Mouse (Mus musculus) embryonic facial prominence, embryonic 14.5 days (tissue): ENCODE measurements around the gene Timm10b. TPM values are rescaled to one million over a fixed set of nuclear protein-coding genes. Genes with fewer than 3 reads are reported as not detected.

Experiments used
- ATAC-seq: fragments of 200-750 bp; cut with Nextera tagmentation; 2 replicates; pipeline ENCODE4 v1.8.0; 2017; ENCODE audit warnings: low read depth, moderate number of reproducible peaks, moderate TSS enrichment
- DNase-seq: peaks from one replicate; pipeline ENCODE4 v3.0.0-alpha.2; 2015; ENCODE audit warnings: low spot score
- H3K27ac ChIP-seq: fragments of 300-500 bp; sonication (generic); replicated peaks from 2 replicates; pipeline ENCODE4 v1.5.1; 2014; ENCODE audit warnings: low read depth, mild to moderate bottlenecking, low read length, moderate library complexity
- H3K27me3 ChIP-seq: fragments of 300-500 bp; sonication (generic); replicated peaks from 2 replicates; pipeline ENCODE4 v1.6.1; 2014; ENCODE audit warnings: low read length; ENCODE audit not compliant: control insufficient read depth, insufficient read depth
- H3K36me3 ChIP-seq: fragments of 300-500 bp; sonication (generic); 2 replicates; pipeline ENCODE4 v1.6.1; 2014; ENCODE audit warnings: low read length, mixed read lengths; ENCODE audit not compliant: control insufficient read depth, insufficient read depth
- H3K4me1 ChIP-seq: fragments of 300-500 bp; sonication (generic); 2 replicates; pipeline ENCODE4 v1.6.1; 2014; ENCODE audit warnings: antibody characterized with exemption, low read length; ENCODE audit not compliant: control insufficient read depth, insufficient read depth
- H3K4me2 ChIP-seq: fragments of 300-500 bp; sonication (generic); 2 replicates; pipeline ENCODE4 v1.6.1; 2014; ENCODE audit warnings: low read depth, mild to moderate bottlenecking, low read length, moderate library complexity, mixed read lengths
- H3K4me3 ChIP-seq: fragments of 300-500 bp; sonication (generic); 2 replicates; pipeline ENCODE4 v1.5.1; 2014; ENCODE audit warnings: low read depth, mild to moderate bottlenecking, low read length
- H3K9ac ChIP-seq: fragments of 300-500 bp; sonication (generic); 2 replicates; pipeline ENCODE4 v1.6.1; 2014; ENCODE audit warnings: low read depth, mild to moderate bottlenecking, low read length, moderate library complexity, mixed read lengths
- H3K9me3 ChIP-seq: fragments of 300-500 bp; sonication (generic); 2 replicates; pipeline ENCODE4 v1.6.1; 2016; ENCODE audit warnings: low read length; ENCODE audit not compliant: control insufficient read depth
- WGBS: fragments of 180-500 bp; shearing (Covaris S2); extraction: QIAGEN DNeasy Blood & Tissue Kit; methylation state at CpG from one replicate; pipeline ENCODE4 v1.1.7; 2014; 5-methylcytosine and 5-hydroxymethylcytosine counted together
- polyA plus RNA-seq: library from polyadenylated mRNA; unstranded; fragments of >200 nt; fragmentation: Nextera tagmentation; extraction: Ambion mirVana; gene quantifications from 2 replicates; pipeline ENCODE4 v1.2.1, GENCODE M21; 2014

Gene Timm10b
- polyA plus RNA-seq: 183 and 216 TPM in 2 replicates

- Histone ChIP-seq H3K27ac (peak within 1 kb of the TSS; percentile 88), H3K9ac (peak within 1 kb of the TSS; percentile 93), H3K27me3 (no peaks in the 10 kb centered on the region), H3K9me3 (no peaks in the 10 kb centered on the region), H3K4me2 (peak within 1 kb of the TSS; percentile 96), H3K4me1 (peaks cover 4% of the 10 kb centered on the region; the same call in 1 of the 2 replicates), H3K4me3 (peak within 1 kb of the TSS; percentile 92), H3K36me3 (peaks cover 50% of the 10 kb centered on the region)
- DNase-seq (no peak), ATAC-seq (0 out of 2 replicates have a peak, but pooled peaks have one; percentile 2)
- WGBS: 0% methylated on average over 2 of the region's 2 CpGs
These were observed at the start of gene Timm10b for GRCm38 (mm10) chr7:105639756-105640155. TSS of gene Timm10b (plus strand) at chr7:105640056.

- 21% methylated on average over 7 of the region's 7 CpGs for WGBS
- no peaks in the 10 kb centered on the region for H3K4me1 ChIP-seq
- ATAC-seq (no peak), DNase-seq (no peak)
- H3K27me3 ChIP-seq: no peaks in the 10 kb centered on the region
- H3K4me3 ChIP-seq: no peak overlapping the region
- H3K9me3 ChIP-seq: no peaks in the 10 kb centered on the region
- no peak overlapping the region for H3K9ac ChIP-seq
- H3K36me3 ChIP-seq: no peaks in the 10 kb centered on the region
- H3K27ac ChIP-seq: no peak overlapping the region
- no peak overlapping the region for H3K4me2 ChIP-seq
These were observed 49.8 kb upstream of the Timm10b start for GRCm38 (mm10) chr7:105590097-105590496.

GRCm38 (mm10) chr7:105602860-105603623 is 36.8 kb upstream of the Timm10b start:
- Histone ChIP-seq H3K27me3 (no peaks in the 10 kb centered on the region), H3K4me3 (no peak overlapping the region), H3K4me1 (no peaks in the 10 kb centered on the region), H3K4me2 (no peak overlapping the region), H3K9ac (no peak overlapping the region), H3K36me3 (no peaks in the 10 kb centered on the region), H3K9me3 (peaks cover 8% of the 10 kb centered on the region; the same call in 1 of the 2 replicates), H3K27ac (no peak overlapping the region)
- ATAC-seq: peak; percentile 65; the same call in 1 of the 2 replicates
- 29% methylated on average over 9 of the region's 9 CpGs for WGBS
- peak; percentile 55 for DNase-seq

- WGBS: 82% methylated on average over 3 of the region's 3 CpGs
- Histone ChIP-seq H3K4me1 (no peaks in the 10 kb centered on the region), H3K4me2 (no peak overlapping the region), H3K36me3 (peaks cover 38% of the 10 kb centered on the region), H3K9me3 (peaks cover 8% of the 10 kb centered on the region; the same call in 1 of the 2 replicates), H3K9ac (no peak overlapping the region), H3K27ac (no peak overlapping the region), H3K27me3 (no peaks in the 10 kb centered on the region), H3K4me3 (no peak overlapping the region)
- DNase-seq (no peak), ATAC-seq (no peak)
These were observed 31.4 kb upstream of the Timm10b start for GRCm38 (mm10) chr7:105608467-105608866.

- Histone ChIP-seq H3K4me1 (no peaks in the 10 kb centered on the region), H3K27ac (no peak overlapping the region), H3K9ac (no peak overlapping the region), H3K4me3 (no peak overlapping the region), H3K4me2 (no peak overlapping the region), H3K9me3 (no peaks in the 10 kb centered on the region), H3K36me3 (peaks cover 69% of the 10 kb centered on the region), H3K27me3 (no peaks in the 10 kb centered on the region)
- DNase-seq (no peak), ATAC-seq (no peak)
- 84% methylated on average over 1 of the region's 1 CpGs for WGBS
These were observed 28.1 kb upstream of the Timm10b start for GRCm38 (mm10) chr7:105611767-105612166.

- 74% methylated on average over 1 of the region's 1 CpGs for WGBS
- Histone ChIP-seq H3K9me3 (no peaks in the 10 kb centered on the region), H3K27ac (no peak overlapping the region), H3K4me2 (no peak overlapping the region), H3K36me3 (peaks cover 95% of the 10 kb centered on the region), H3K4me3 (no peak overlapping the region), H3K27me3 (no peaks in the 10 kb centered on the region), H3K9ac (no peak overlapping the region), H3K4me1 (no peaks in the 10 kb centered on the region)
- DNase-seq: no peak
- no peak for ATAC-seq
These were observed 25.5 kb upstream of the Timm10b start for GRCm38 (mm10) chr7:105614400-105614799.

- Histone ChIP-seq H3K27me3 (no peaks in the 10 kb centered on the region), H3K4me1 (no peaks in the 10 kb centered on the region), H3K27ac (no peak overlapping the region), H3K4me3 (no peak overlapping the region), H3K9ac (no peak overlapping the region), H3K36me3 (peaks cover 94% of the 10 kb centered on the region), H3K4me2 (no peak overlapping the region), H3K9me3 (no peaks in the 10 kb centered on the region)
- DNase-seq: no peak
- WGBS: 91% methylated on average over 1 of the region's 1 CpGs
- no peak for ATAC-seq
These were observed 24.1 kb upstream of the Timm10b start for GRCm38 (mm10) chr7:105615720-105616119.

GRCm38 (mm10) chr7:105616561-105616960 is 23.3 kb upstream of the Timm10b start:
- H3K4me3 ChIP-seq: no peak overlapping the region
- DNase-seq (no peak), ATAC-seq (no peak)
- no peak overlapping the region for H3K9ac ChIP-seq
- H3K4me2 ChIP-seq: no peak overlapping the region
- H3K4me1 ChIP-seq: no peaks in the 10 kb centered on the region
- H3K36me3 ChIP-seq: peaks cover 86% of the 10 kb centered on the region
- H3K27ac ChIP-seq: no peak overlapping the region
- 85% methylated on average over 6 of the region's 6 CpGs for WGBS
- no peaks in the 10 kb centered on the region for H3K9me3 ChIP-seq
- no peaks in the 10 kb centered on the region for H3K27me3 ChIP-seq

- no peak overlapping the region for H3K4me2 ChIP-seq
- H3K4me3 ChIP-seq: no peak overlapping the region
- no peaks in the 10 kb centered on the region for H3K4me1 ChIP-seq
- no peaks in the 10 kb centered on the region for H3K9me3 ChIP-seq
- H3K27me3 ChIP-seq: no peaks in the 10 kb centered on the region
- H3K9ac ChIP-seq: no peak overlapping the region
- no peak overlapping the region for H3K27ac ChIP-seq
- 96% methylated on average over 19 of the region's 22 CpGs for WGBS
- no peak for DNase-seq
- no peak for ATAC-seq
- H3K36me3 ChIP-seq: peaks cover 78% of the 10 kb centered on the region
These were observed 22.0 kb upstream of the Timm10b start for GRCm38 (mm10) chr7:105617810-105618209.
